Mouse (Mus musculus) intestine, embryonic 16.5 days (tissue): Measurements from ENCODE around the gene Gmppa. TPM values are rescaled to one million over a fixed set of nuclear protein-coding genes. Genes with fewer than 3 reads are reported as not detected.

Experiments
- ATAC-seq: fragments of 200-750 bp; cut with Nextera tagmentation; 2 replicates; pipeline ENCODE4 v1.8.0; 2017; ENCODE audit warnings: moderate TSS enrichment, moderate library complexity
- H3K27ac ChIP-seq: fragments of 300-500 bp; sonication (generic); 2 replicates; pipeline ENCODE4 v1.5.1; 2014; ENCODE audit warnings: mild to moderate bottlenecking, low read length
- H3K27me3 ChIP-seq: fragments of 300-500 bp; sonication (generic); replicated peaks from 2 replicates; pipeline ENCODE4 v1.6.1; 2014; ENCODE audit warnings: low read length, control low read depth, mixed read lengths; ENCODE audit not compliant: control insufficient read depth, insufficient read depth
- H3K36me3 ChIP-seq: fragments of 300-500 bp; sonication (generic); 2 replicates; pipeline ENCODE4 v1.6.1; 2014; ENCODE audit warnings: low read length, control low read depth; ENCODE audit not compliant: control insufficient read depth, insufficient read depth
- H3K4me1 ChIP-seq: fragments of 300-500 bp; sonication (generic); 2 replicates; pipeline ENCODE4 v1.6.1; 2014; ENCODE audit warnings: low read length, control low read depth, mixed read lengths; ENCODE audit not compliant: control insufficient read depth, insufficient read depth
- H3K4me2 ChIP-seq: fragments of 300-500 bp; sonication (generic); 2 replicates; pipeline ENCODE4 v1.6.1; 2014; ENCODE audit warnings: low read depth, low read length, control low read depth
- H3K4me3 ChIP-seq: fragments of 300-500 bp; sonication (generic); 2 replicates; pipeline ENCODE4 v1.5.1; 2014; ENCODE audit warnings: mild to moderate bottlenecking, low read length
- H3K9ac ChIP-seq: fragments of 300-500 bp; sonication (generic); 2 replicates; pipeline ENCODE4 v1.6.1; 2014; ENCODE audit warnings: low read depth, low read length
- H3K9me3 ChIP-seq: fragments of 300-500 bp; sonication (generic); 2 replicates; pipeline ENCODE4 v1.6.1; 2016; ENCODE audit warnings: low read length, control low read depth; ENCODE audit not compliant: control insufficient read depth
- WGBS: fragments of 180-500 bp; shearing (Covaris S2); extraction: QIAGEN DNeasy Blood & Tissue Kit; methylation state at CpG from one replicate; pipeline ENCODE4 v1.1.7; 2014; 5-methylcytosine and 5-hydroxymethylcytosine counted together
- polyA plus RNA-seq: library from polyadenylated mRNA; unstranded; fragments of >200 nt; fragmentation: Nextera tagmentation; extraction: Ambion mirVana; gene quantifications from 2 replicates; pipeline ENCODE4 v1.2.1, GENCODE M21; 2015

Gmppa gene
- polyA plus RNA-seq, 1 experiment from 2014 or later, result 134 TPM

GRCm38 (mm10) chr1:75421794-75422193 is 13.9 kb upstream of the Gmppa start:
- Histone ChIP-seq H3K9ac (no peak overlapping the region), H3K9me3 (no peaks in the 10 kb centered on the region), H3K4me1 (peaks cover 10% of the 10 kb centered on the region), H3K4me3 (no peak overlapping the region), H3K4me2 (no peak overlapping the region), H3K27ac (no peak overlapping the region), H3K27me3 (peaks cover 38% of the 10 kb centered on the region), H3K36me3 (no peaks in the 10 kb centered on the region)
- WGBS, result 34% methylated on average over 20 of the region's 20 CpGs
- no peak for ATAC-seq

GRCm38 (mm10) chr1:75422216-75422822 is 13.4 kb upstream of the Gmppa start:
- Histone ChIP-seq H3K4me3 (peak overlapping the region; percentile 42), H3K27me3 (peaks cover 38% of the 10 kb centered on the region), H3K4me1 (peaks cover 10% of the 10 kb centered on the region), H3K27ac (no peak overlapping the region), H3K36me3 (no peaks in the 10 kb centered on the region), H3K9ac (peak overlapping the region; percentile 53), H3K4me2 (peak overlapping the region; percentile 69), H3K9me3 (no peaks in the 10 kb centered on the region)
- peak; percentile 4; the same call in 1 of the 2 replicates for ATAC-seq
- WGBS, result 22% methylated on average over 32 of the region's 32 CpGs

- H3K9ac ChIP-seq, result peak overlapping the region; percentile 53
- no peaks in the 10 kb centered on the region for H3K9me3 ChIP-seq
- WGBS, result 4% methylated on average over 71 of the region's 71 CpGs
- H3K36me3 ChIP-seq, result no peaks in the 10 kb centered on the region
- H3K27me3 ChIP-seq, result peaks cover 38% of the 10 kb centered on the region
- ATAC-seq, result peak; percentile 63
- peaks cover 10% of the 10 kb centered on the region for H3K4me1 ChIP-seq
- no peak overlapping the region for H3K27ac ChIP-seq
- H3K4me2 ChIP-seq, result peak overlapping the region; percentile 69
- H3K4me3 ChIP-seq, result peak overlapping the region; percentile 42
Measured at GRCm38 (mm10) chr1:75422823-75423471, 12.8 kb upstream of the Gmppa start.

GRCm38 (mm10) chr1:75423780-75424390 is 11.8 kb upstream of the Gmppa start:
- no peak overlapping the region for H3K9ac ChIP-seq
- H3K4me2 ChIP-seq, result no peak overlapping the region
- no peaks in the 10 kb centered on the region for H3K36me3 ChIP-seq
- H3K4me3 ChIP-seq, result no peak overlapping the region
- H3K27ac ChIP-seq, result no peak overlapping the region
- WGBS, result 78% methylated on average over 11 of the region's 11 CpGs
- peaks cover 38% of the 10 kb centered on the region for H3K27me3 ChIP-seq
- no peaks in the 10 kb centered on the region for H3K9me3 ChIP-seq
- no peak for ATAC-seq
- peaks cover 10% of the 10 kb centered on the region for H3K4me1 ChIP-seq

GRCm38 (mm10) chr1:75425796-75426471 is 9.8 kb upstream of the Gmppa start:
- no peak for ATAC-seq
- 25% methylated on average over 10 of the region's 10 CpGs for WGBS

GRCm38 (mm10) chr1:75438782-75439181 is 3.1 kb downstream of the Gmppa start:
- H3K36me3 ChIP-seq, result 0 out of 2 replicates have a peak, but pooled peaks cover 5% of the 10 kb centered on the region
- no peak for ATAC-seq
- WGBS, result 83% methylated on average over 8 of the region's 9 CpGs

More at GRCm38 (mm10) chr1:75425796-75426471, 9.8 kb upstream of the Gmppa start:
- H3K4me1 ChIP-seq, result peaks cover 10% of the 10 kb centered on the region
- no peaks in the 10 kb centered on the region for H3K9me3 ChIP-seq
- no peak overlapping the region for H3K4me2 ChIP-seq
- no peak overlapping the region for H3K27ac ChIP-seq
- H3K27me3 ChIP-seq, result peaks cover 35% of the 10 kb centered on the region
- no peak overlapping the region for H3K4me3 ChIP-seq
- no peak overlapping the region for H3K9ac ChIP-seq
- no peaks in the 10 kb centered on the region for H3K36me3 ChIP-seq

GRCm38 (mm10) chr1:75440661-75441060 is 4.9 kb downstream of the Gmppa start:
- Histone ChIP-seq H3K4me3 (no peak overlapping the region), H3K27ac (no peak overlapping the region), H3K9ac (no peak overlapping the region), H3K9me3 (no peaks in the 10 kb centered on the region), H3K4me2 (no peak overlapping the region), H3K36me3 (0 out of 2 replicates have a peak, but pooled peaks cover 5% of the 10 kb centered on the region), H3K4me1 (peaks cover 24% of the 10 kb centered on the region), H3K27me3 (peaks cover 12% of the 10 kb centered on the region; the same call in 1 of the 2 replicates)
- ATAC-seq, result no peak
- WGBS, result 93% methylated on average over 7 of the region's 7 CpGs

More at GRCm38 (mm10) chr1:75438782-75439181, 3.1 kb downstream of the Gmppa start:
- no peak overlapping the region for H3K9ac ChIP-seq
- H3K9me3 ChIP-seq, result no peaks in the 10 kb centered on the region
- peaks cover 19% of the 10 kb centered on the region for H3K4me1 ChIP-seq
- no peak overlapping the region for H3K4me2 ChIP-seq
- no peak overlapping the region for H3K4me3 ChIP-seq
- no peak overlapping the region for H3K27ac ChIP-seq
- no peaks in the 10 kb centered on the region for H3K27me3 ChIP-seq

- H3K4me2 ChIP-seq, result no peak overlapping the region
- H3K9me3 ChIP-seq, result no peaks in the 10 kb centered on the region
- 0 out of 2 replicates have a peak, but pooled peaks cover 5% of the 10 kb centered on the region for H3K36me3 ChIP-seq
- no peak for ATAC-seq
- H3K27ac ChIP-seq, result no peak overlapping the region
- H3K4me3 ChIP-seq, result no peak overlapping the region
- WGBS, result 90% methylated on average over 15 of the region's 15 CpGs
- H3K9ac ChIP-seq, result no peak overlapping the region
- H3K4me1 ChIP-seq, result peaks cover 27% of the 10 kb centered on the region
- peaks cover 13% of the 10 kb centered on the region for H3K27me3 ChIP-seq
Measured at GRCm38 (mm10) chr1:75441471-75441996, 5.8 kb downstream of the Gmppa start.

- H3K27ac ChIP-seq, result no peak overlapping the region
- H3K4me1 ChIP-seq, result peaks cover 27% of the 10 kb centered on the region
- no peak overlapping the region for H3K9ac ChIP-seq
- H3K4me3 ChIP-seq, result no peak overlapping the region
- H3K9me3 ChIP-seq, result no peaks in the 10 kb centered on the region
- no peak for ATAC-seq
- 0 out of 2 replicates have a peak, but pooled peaks cover 5% of the 10 kb centered on the region for H3K36me3 ChIP-seq
- WGBS, result 82% methylated on average over 9 of the region's 9 CpGs
- peaks cover 18% of the 10 kb centered on the region for H3K27me3 ChIP-seq
- H3K4me2 ChIP-seq, result no peak overlapping the region
Measured at GRCm38 (mm10) chr1:75442171-75442570, 6.4 kb downstream of the Gmppa start.
